Mouse (Mus musculus) ES-E14 (cell line): ENCODE results near the gene Efnb3. TPM values are rescaled to one million over a fixed set of nuclear protein-coding genes. Genes with fewer than 3 reads are reported as not detected.

ENCODE experiments used
- DNase-seq: peaks from one replicate; pipeline ENCODE4 v3.0.0-alpha.2; 2013; ENCODE audit warnings: low read depth, low spot score
- H3K27ac ChIP-seq: 2 replicates; pipeline ENCODE4 v1.5.1; 2012; ENCODE audit warnings: low read depth, mild to moderate bottlenecking, low read length, moderate library complexity, mixed read lengths; ENCODE audit not compliant: poor library complexity, insufficient read depth, severe bottlenecking
- H3K36me3 ChIP-seq: 2 replicates; pipeline ENCODE4 v1.6.1; 2012; ENCODE audit warnings: mild to moderate bottlenecking, low read length, moderate library complexity, mixed read lengths; ENCODE audit not compliant: control insufficient read depth, poor library complexity, insufficient read depth, severe bottlenecking
- H3K4me1 ChIP-seq, 2 experiments: fragments of 150-350 bp in 1 of 2; sonication (generic) in 1 of 2; 2 replicates each; pipeline ENCODE4 v1.6.1; 2012; ENCODE audit warnings: low read length in 2 of 2, mild to moderate bottlenecking in 1 of 2, mixed read lengths in 1 of 2; ENCODE audit not compliant: control insufficient read depth in 2 of 2, insufficient read depth in 2 of 2, poor library complexity in 1 of 2
- H3K4me3 ChIP-seq, 2 experiments: fragments of 150-350 bp in 1 of 2; sonication (generic) in 1 of 2; 2 replicates each; pipeline ENCODE4 v1.5.1; 2012; ENCODE audit warnings: low read length in 2 of 2, low read depth in 1 of 2, mild to moderate bottlenecking in 1 of 2, mixed read lengths in 1 of 2; ENCODE audit not compliant: insufficient read depth in 1 of 2, poor library complexity in 1 of 2, severe bottlenecking in 1 of 2
- H3K9ac ChIP-seq: 2 replicates; pipeline ENCODE4 v1.6.1; 2012; ENCODE audit warnings: low read depth, mild to moderate bottlenecking, low read length, mixed read lengths; ENCODE audit not compliant: poor library complexity, insufficient read depth, severe bottlenecking
- H3K9me3 ChIP-seq: fragments of 150-350 bp; sonication (generic); 2 replicates; pipeline ENCODE4 v1.6.1; 2012; ENCODE audit warnings: low read depth, mild to moderate bottlenecking, low read length; ENCODE audit not compliant: control insufficient read depth, insufficient read depth
- CHD2 ChIP-seq: IDR thresholded peaks from 2 replicates; pipeline ENCODE4 v1.6.1; 2014; ENCODE audit warnings: mild to moderate bottlenecking, low read depth, low read length, inconsistent platforms
- HCFC1 ChIP-seq: IDR thresholded peaks from 2 replicates; pipeline ENCODE4 v1.6.1; 2012; ENCODE audit warnings: low read length, inconsistent platforms, borderline replicate concordance; ENCODE audit not compliant: insufficient read depth
- MAFK ChIP-seq: IDR thresholded peaks from 2 replicates; pipeline ENCODE4 v1.6.1; 2014; ENCODE audit warnings: mild to moderate bottlenecking, low read depth, low read length, inconsistent platforms; ENCODE audit not compliant: insufficient read depth
- ZC3H11A ChIP-seq: IDR thresholded peaks from 2 replicates; pipeline ENCODE4 v1.6.1; 2012; ENCODE audit warnings: low read depth, mild to moderate bottlenecking, inconsistent platforms, low read length, borderline replicate concordance
- ZNF384 ChIP-seq: IDR thresholded peaks from 2 replicates; pipeline ENCODE4 v1.6.1; 2012; ENCODE audit warnings: low read depth, low read length, inconsistent platforms
- in situ Hi-C, 2 experiments: fragments of 600-800 bp; cut with MboI; formaldehyde crosslinking; loops; one replicate each; pipeline ENCODE4 v1.15.1; 2025; ENCODE audit warnings: low sequenced_read_pairs in 2 of 2, inconsistent platforms in 1 of 2; ENCODE audit not compliant: unreplicated experiment in 2 of 2
- total RNA-seq: library from RNA; depleted of rRNA; stranded (reverse); fragments of 300-350 nt; gene quantifications from 2 replicates; pipeline ENCODE4 v1.2.3, GENCODE M21; 2012

Gene Efnb3
- total RNA-seq, 1 experiment = 3.2 TPM

DNA sequence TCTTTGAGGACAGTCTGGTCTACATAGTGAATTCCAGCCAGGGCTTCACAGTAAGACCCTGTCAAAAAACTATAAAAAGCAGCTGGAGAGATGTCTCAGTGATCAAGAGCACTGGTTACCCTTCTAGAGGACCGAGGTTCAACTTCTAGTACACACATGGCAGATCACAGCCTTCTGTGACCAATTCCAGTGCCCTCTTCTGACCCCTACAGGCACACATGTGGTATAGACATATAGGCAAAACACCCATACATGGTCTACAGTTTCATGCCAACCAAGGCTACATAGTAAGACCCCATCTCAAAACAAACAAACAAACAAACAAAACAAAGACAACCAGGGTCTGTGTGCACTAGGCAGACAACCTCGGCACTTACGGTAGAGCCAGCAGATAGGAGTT, 15.2 kb upstream of the Efnb3 start:
- no peak for TF ChIP-seq CHD2
- no peak for TF ChIP-seq ZNF384
- TF ChIP-seq MAFK = no peak
- TF ChIP-seq ZC3H11A = no peak
- TF ChIP-seq HCFC1 = no peak
- Histone ChIP-seq H3K36me3 (peaks cover 35% of the 10 kb centered on the region), H3K9me3 (no peaks in the 10 kb centered on the region), H3K9ac (no peak overlapping the region), H3K27ac (no peak overlapping the region), H3K4me3 (no peak overlapping the region), H3K4me1 (peaks cover 2 to 12% of the 10 kb centered on the region in 2 experiments; a peak in 3 of 4 replicates)
- no peak for DNase-seq
- in situ Hi-C loops = no loop called here

DNA sequence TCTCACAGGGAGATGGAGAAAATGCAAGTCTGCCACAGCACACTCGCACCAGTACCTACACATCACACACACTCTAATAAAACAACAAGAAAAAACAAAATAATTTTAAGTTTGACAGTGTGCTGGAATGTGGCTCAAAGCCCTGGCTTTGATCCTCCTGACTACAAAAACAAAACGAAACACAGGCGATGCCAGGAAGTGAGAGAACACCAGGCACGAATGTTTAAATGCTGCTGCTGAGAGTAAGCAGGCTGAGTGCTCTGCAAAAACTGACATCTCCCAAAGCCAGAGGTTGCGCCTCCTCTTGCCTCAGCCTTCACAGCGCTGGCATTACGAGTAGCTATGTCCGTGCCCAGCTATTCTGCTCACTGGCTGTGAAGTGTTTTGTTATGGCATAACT, 5.1 kb upstream of the Efnb3 start:
- Histone ChIP-seq H3K4me3 (no peak overlapping the region), H3K9me3 (no peaks in the 10 kb centered on the region), H3K4me1 (peaks cover 19 to 40% of the 10 kb centered on the region in 2 experiments), H3K27ac (peak overlapping the region; percentile 70; the same call in 1 of the 2 replicates), H3K36me3 (peaks cover 30% of the 10 kb centered on the region), H3K9ac (no peak overlapping the region)
- DNase-seq = no peak
- in situ Hi-C loops = no loop called here
- TF ChIP-seq ZNF384 (no peak), MAFK (no peak)

DNA sequence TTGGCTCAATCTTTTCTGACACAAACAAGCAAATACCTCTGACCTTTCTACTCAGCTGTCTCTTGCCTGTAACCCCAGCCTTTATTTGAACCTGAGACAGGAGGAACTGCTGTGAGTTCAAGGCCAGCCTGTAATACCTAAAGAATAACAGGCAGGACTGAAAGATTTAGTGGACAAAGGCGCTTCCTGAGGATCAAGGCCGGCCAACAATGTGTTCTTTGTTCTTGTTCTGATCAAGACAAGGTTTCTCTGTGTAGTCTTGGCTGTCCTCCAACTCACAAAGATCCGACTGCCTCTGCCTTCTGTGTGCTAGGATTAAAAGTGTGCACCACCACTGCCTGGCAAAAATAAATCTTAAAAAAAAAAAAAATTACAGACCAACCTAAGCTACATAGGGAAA, 4.4 kb upstream of the Efnb3 start:
- no peak overlapping the region for H3K9ac ChIP-seq
- H3K4me3 ChIP-seq = no peak overlapping the region
- peak overlapping the region; percentile 70; the same call in 1 of the 2 replicates for H3K27ac ChIP-seq
- TF ChIP-seq HCFC1 = no peak
- TF ChIP-seq ZNF384 = 0 out of 2 replicates have a peak, but pooled peaks have one; percentile 25
- TF ChIP-seq ZC3H11A = no peak
- in situ Hi-C loops = no loop called here
- H3K36me3 ChIP-seq = peaks cover 26% of the 10 kb centered on the region
- DNase-seq = peak; percentile 85
- peaks cover 19 to 43% of the 10 kb centered on the region in 2 experiments for H3K4me1 ChIP-seq
- no peaks in the 10 kb centered on the region for H3K9me3 ChIP-seq

DNA sequence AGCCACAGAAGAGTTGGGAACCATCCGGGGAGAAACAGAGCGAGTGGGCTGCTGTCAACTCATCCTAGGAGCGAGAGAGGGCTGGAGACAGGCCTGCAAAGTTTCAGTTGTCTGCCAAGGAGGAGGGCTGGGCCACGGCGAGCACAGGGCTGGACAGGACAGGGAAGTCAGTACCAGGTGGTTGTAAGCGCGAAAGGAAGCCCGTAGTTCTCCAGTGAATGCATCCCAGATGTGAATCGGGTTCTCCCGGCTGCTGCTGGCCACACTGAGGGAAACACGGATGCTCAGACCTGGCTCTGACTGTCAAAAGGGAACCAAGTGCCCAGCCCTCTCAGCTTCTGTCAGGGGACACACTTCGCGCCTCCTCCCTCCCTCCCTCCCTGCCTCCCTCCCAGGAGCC, 3.4 kb upstream of the Efnb3 start:
- in situ Hi-C loops = no loop called here
- H3K9me3 ChIP-seq = no peaks in the 10 kb centered on the region
- no peak for DNase-seq
- H3K36me3 ChIP-seq = peaks cover 26% of the 10 kb centered on the region
- peak overlapping the region; percentile 30; the same call in 1 of the 2 replicates for H3K9ac ChIP-seq
- no peak for TF ChIP-seq ZNF384
- no peak for TF ChIP-seq MAFK
- TF ChIP-seq CHD2 = no peak
- no peak for TF ChIP-seq HCFC1
- no peak for TF ChIP-seq ZC3H11A
- H3K4me1 ChIP-seq = peaks cover 19 to 50% of the 10 kb centered on the region in 2 experiments
- no peak overlapping the region for H3K27ac ChIP-seq
- H3K4me3 ChIP-seq = no peak overlapping the region
